Mouse (Mus musculus): ENCODE data around the gene Gfap.

The Gfap gene

DNA sequence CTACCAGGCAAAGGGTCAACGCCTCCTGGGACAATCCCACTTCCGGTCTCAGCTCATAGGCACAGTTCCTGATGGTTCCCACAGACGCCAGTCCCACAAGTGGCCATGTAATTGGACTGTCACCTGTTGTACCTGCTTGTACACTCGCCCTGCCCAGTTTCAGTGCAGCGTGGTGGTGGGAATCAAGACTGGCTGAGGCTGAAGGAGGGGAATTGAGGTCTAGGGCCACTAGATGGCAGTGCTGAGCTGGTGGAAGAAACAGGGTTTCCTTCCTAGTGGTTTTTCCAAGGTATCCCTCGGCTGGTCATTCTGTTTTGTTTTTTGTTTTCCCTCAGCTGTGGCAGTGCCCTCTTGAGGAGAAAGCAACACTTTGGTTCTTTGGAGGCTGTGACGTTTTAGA is at the start of gene Gfap:
TSS of gene Gfap (minus strand) at position 150 of the 400 bp plus-strand sequence.
- peak; percentile 58; the same call in 1 of the 2 replicates for ATAC-seq (ENCODE audit: insufficient number of reproducible peaks, low FRiP score, low TSS enrichment)

DNA sequence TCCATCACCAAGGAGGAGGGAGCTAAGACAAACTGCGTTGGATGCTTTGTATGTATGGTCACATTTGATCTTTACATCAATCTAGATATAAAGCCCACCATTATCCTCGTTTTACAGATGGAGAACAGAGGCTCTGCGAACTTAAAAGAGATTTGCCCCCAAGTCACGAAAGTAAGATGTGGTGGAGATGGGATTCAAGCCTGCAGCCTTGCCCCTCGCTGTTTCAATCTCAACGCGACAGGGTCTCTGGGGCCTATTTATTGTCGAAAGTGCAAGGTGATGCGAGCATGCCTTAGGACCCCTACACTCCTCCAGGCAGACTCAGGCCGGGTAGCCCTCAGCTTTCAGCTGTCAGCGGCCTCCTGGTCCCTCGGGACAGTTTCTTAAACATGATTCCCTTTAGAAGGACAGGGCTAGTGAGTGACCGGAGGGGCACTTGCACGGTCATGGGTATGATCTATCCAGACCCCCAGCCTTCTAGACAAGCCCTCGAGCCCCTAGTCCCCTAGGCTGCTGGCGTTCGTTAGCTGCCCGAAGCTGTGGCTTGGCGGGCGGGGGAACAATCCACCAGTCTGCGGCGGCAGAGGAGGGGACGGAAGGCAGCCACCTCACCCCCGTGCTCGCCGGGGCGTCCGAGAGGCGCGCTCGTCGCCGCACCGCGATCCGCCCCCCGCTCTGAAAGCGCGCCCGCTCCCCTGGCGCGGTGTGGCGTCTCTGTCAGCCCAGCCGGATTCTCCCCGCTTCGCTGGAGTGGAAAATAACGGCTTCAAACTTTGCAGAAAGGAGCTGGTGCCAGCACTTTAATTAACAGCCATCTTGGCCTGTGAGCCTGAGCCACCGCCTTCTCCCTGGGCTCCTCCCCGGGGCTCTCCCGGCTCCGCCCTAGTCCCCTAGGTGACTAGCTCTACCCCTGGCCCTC is 47.6 kb upstream of the Gfap start:
- ATAC-seq (ENCODE audit: insufficient number of reproducible peaks, low FRiP score, low TSS enrichment): no peak; the same call in 1 of the 2 replicates

DNA sequence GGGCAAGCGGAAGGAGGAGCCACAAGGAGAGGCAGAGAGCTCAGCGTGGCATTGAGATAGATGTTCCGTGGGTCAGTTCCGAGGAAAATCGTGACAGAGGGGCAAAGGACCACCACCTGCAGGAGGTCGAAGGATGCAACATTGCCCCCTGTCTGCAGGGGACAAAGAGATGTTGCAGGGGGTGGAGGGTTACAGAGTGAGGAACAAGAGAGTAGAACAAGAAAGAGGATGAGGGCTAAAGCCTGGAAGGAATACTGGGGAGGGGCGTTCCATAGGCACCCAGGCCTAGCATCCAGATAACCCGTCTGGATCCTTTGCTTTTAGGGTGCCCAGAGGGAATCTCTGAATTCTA is 46.3 kb upstream of the Gfap start:
- ATAC-seq (ENCODE audit: insufficient number of reproducible peaks, low FRiP score, low TSS enrichment): no peak

DNA sequence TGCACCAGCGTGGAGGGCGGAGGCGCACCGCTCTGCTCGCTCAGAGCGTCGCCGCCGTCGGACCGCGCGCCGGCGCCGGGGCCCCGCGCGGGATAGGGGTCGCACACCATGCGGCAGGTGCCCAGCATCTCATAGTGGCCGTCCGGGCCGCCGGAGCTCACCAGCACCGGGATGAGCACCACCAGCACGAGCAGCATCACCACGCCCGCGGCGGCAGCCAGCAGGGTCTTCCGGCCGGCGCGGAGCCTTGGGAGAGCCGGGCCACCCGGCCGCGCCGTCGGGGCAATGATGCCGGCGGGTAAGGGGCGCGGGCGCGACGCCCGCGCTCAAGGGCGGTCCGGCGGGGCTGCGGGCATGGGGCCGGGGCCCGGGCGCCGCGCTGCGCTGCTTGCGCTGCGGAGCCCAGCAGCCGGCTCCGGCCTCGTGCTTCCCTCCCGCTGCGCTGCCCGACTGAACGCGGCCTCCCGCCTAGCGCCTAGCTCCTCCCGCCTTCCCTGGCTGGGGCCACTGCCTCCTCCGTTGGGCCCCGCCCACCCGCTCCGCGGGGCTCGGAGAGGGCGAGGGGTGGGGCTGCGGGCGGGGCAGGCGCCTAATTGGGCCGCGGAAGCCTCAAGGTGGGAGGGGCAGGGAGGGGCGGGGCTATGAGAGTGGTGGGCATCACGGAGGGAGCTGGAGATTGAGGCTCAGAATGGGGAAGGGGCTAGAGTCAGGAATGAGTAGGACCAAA is 45.7 kb upstream of the Gfap start, which contains the start of gene C1ql1:
TSS of gene C1ql1 (minus strand) at position 424 of the 727 bp plus-strand sequence.
- ATAC-seq (ENCODE audit: insufficient number of reproducible peaks, low FRiP score, low TSS enrichment): no peak

DNA sequence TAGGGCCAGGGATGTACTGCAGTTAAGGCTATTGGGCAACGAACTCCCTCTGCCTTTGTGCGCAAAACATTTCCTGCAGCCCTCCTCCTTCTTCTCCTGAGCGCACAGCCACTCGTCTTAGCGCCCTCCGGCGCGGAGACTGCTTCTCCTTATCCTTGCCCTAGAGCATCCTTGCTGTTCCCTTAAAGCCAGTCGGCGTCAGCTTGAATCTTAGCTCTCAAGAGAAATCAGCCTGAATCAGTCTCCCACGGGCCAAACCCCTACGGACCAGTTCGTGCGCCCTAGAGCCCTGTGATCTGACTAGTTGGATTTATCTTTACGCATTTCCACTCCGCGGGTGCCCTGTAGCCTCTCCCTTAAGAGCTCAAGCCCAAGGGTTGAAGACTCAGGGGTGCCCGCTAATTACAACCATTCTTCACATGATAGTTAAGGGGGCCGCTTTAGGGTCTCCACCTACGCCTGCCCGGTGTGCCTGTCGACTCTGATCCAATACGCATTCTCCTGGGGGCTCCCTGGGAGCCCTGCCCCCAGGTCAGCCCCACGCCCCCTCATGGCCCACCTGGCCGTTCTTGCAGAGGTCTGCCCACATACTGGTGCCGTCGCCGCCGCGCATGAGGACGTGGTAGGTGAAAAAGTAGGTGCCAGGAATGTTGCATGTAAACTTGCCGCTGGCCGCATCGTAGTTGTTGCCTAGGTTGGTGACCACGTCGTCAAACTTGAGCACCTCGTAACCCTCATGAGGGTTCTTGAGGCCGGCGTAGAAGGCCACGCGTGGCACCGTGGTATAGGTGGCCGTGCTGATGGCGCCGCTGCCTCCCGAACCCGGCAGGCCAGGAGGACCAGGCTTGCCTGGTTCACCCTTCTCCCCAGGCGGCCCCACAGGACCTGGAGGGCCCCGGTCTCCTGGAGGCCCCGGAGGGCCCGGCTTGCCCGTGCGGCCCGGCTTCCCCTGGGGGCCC is 44.9 kb upstream of the Gfap start:
- no peak for ATAC-seq (ENCODE audit: insufficient number of reproducible peaks, low FRiP score, low TSS enrichment)

DNA sequence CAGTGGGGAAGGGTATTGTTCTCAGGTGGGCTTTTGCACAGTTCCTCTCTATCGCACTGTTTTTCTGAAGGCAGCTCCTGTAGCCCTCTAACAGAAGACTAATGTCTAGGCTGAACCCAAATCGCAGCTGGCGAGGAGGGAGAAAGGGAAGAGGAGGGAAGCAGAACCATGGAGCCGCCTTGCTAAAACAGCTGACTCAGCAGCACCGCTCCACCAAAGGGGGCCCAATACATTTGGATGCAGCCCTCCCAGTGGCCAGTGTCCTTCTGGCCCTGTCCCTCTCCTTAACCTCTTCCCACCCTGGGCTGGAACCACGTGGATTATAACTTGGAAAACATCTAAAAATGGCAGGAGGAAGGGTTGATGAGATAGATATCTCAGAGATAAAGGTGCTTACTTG is 40.5 kb upstream of the Gfap start:
- ATAC-seq (ENCODE audit: insufficient number of reproducible peaks, low FRiP score, low TSS enrichment): no peak

DNA sequence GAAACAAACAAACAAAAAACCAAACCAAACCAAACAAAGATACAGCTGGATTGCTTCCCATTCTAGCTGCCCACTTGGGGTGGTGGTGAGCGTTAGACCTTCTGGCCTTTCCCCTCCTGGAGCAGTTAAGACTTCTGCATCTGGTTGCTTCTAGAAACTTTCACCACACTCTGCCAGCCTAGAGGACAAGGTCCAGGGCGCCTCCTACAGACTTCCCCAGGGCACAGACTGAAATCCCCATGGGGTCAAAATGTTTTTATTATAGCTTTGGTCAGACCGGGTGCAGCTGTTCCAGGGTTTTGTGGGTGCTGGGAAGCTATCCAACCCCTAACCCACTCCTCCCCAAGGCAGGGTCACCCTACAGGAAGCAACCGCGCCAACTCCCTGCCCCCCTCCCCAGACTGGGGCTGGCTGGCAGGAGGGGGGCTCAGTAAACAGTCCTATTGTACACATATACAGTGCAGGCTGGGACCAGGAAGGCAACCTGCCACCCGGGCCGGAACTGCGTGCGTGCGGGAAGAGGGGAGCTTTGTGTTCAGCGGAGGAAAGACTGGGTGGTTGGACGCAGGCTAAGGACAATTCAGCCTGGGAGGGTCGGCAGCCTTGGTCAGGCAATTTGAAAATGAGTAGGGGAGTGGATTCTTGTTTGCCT is 38.4 kb upstream of the Gfap start:
- no peak for ATAC-seq (ENCODE audit: insufficient number of reproducible peaks, low FRiP score, low TSS enrichment)

DNA sequence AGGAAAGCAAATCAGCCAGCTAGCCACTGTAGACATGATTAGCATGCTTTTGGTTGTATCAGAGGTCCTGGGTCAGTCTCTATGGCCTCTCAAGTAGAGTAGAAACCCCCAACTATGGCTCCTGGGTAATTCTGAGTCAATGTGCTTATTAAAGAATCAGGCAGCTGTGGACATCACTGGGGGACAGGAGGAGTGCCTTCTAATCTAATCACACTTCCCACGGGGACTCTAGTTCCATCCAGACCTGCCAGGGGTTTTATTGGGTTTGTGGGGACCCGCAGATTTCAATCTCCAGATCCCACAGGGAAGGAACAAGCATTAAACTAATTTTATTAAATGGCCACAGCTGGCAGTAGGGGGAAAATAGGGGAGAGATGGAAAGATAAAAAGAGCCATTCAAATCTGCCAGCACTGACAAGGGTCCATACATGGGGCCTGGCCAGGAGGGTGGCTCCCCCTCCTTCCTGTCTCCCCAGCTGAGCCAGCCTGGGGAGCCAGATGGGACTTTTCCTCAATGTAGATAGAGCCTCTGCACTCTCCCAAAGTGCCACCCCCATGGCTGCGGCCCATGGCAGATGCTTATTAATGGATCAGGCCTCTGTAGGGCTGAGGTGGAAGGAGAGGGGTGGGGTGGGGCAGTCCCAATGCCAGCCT is 36.9 kb upstream of the Gfap start:
- ATAC-seq (ENCODE audit: insufficient number of reproducible peaks, low FRiP score, low TSS enrichment): no peak

GRCm38 (mm10) chr11:102936272-102936671 is 35.6 kb upstream of the Gfap start:
- ATAC-seq (ENCODE audit: insufficient number of reproducible peaks, low FRiP score, low TSS enrichment): no peak

DNA sequence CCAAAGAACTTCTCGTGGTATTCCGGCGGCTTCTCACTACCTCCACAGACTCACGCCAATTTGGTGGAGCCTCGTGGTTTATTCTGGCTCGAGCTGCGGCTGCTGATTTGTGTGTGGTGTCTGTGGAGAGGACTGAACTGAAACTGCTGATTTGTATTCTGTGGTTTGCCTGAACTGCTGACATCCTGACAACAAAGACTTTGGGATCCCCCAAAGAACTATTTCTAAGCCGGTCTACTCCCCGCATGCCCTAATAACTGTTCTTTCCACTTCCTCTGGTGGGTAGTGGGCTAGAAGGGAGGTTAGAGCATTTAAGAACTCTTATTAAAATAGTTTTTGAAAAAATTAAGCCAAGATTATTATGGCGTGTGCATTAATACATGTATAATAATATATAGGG is 30.0 kb upstream of the Gfap start:
- no peak for ATAC-seq (ENCODE audit: insufficient number of reproducible peaks, low FRiP score, low TSS enrichment)

DNA sequence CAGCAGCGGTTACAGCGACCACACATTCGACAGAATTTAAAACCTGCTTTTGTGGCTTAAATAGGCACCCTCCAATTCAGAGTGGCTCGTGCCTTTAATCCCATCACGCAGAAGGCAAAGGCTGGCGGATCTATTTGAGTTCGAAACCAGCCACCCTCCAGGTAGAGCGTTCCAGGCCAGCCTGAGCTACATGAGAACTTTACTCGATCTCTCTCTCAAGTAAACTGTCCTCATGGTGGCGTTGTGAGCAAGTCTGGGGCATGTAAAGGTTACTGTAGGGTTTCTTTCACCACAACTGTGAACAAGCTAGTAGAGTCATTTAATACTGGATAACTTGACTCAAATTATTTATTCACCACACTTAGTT is 24.6 kb upstream of the Gfap start:
- ATAC-seq (ENCODE audit: insufficient number of reproducible peaks, low FRiP score, low TSS enrichment): no peak

DNA sequence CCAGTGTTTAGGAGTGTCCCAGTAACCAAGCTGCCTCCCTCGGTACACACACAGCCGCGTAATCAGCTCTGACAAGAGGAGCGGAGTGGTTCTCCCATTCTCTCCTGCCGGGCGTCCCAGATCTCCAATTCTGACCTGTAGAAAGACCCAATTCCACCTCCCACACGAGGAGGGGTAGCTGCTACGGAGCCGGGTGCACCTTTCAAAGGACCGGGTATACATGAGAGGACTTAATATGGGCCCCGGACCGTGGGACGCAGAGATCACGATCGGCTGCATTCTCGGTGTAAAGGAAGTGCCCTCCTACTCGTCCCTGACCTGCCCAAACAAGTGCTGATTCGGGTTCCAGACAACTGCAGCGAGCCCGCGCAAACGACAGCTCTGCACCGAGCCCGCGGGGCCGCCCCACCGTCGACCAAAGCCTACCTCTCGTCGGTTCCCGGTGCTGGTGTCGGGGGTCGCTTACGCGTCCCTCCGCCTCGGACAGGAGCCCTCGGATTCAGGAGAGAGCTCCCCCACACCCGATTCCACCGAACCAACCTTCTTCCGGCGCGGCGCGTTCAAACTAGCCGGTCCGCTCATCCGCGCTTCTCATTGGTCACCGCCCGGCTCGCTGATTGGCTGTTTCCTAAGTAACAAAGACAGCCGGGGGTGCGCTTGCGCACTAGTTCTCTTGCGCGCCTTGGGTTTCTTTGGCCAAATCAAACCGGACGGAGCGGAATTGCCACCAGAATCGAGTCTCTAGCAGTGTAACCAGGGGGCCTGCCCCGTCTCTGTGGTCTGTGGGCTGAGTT is 24.0 kb upstream of the Gfap start, which contains the start of gene Kif18b:
TSS of gene Kif18b (minus strand) at position 568 of the 794 bp plus-strand sequence.
- peak; percentile 88 for ATAC-seq (ENCODE audit: insufficient number of reproducible peaks, low FRiP score, low TSS enrichment)

GRCm38 (mm10) chr11:102921491-102921890 is 20.8 kb upstream of the Gfap start:
- no peak for ATAC-seq (ENCODE audit: insufficient number of reproducible peaks, low FRiP score, low TSS enrichment)

- no peak for ATAC-seq (ENCODE audit: insufficient number of reproducible peaks, low FRiP score, low TSS enrichment)
These were observed 17.4 kb upstream of the Gfap start for GRCm38 (mm10) chr11:102918077-102918476.

DNA sequence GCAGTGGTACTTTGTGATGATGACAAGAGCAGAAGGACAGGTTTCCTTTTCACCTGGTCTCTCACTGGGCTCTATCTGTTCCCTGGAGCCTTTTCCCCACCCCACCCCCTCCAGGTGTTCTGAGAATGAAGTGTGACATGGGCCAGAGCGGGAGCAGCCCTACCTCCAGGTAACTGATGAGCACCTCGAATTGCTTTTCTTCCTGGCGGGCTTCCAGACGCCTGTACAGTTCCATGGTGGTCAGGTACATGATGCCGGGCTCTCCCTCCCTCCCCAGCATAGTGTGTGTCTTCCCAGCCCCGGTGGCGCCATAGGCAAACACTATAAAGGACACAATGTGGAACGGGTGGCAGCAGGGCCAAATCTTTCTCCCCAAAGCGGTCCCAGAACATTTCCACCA is 14.7 kb upstream of the Gfap start:
- no peak for ATAC-seq (ENCODE audit: insufficient number of reproducible peaks, low FRiP score, low TSS enrichment)

DNA sequence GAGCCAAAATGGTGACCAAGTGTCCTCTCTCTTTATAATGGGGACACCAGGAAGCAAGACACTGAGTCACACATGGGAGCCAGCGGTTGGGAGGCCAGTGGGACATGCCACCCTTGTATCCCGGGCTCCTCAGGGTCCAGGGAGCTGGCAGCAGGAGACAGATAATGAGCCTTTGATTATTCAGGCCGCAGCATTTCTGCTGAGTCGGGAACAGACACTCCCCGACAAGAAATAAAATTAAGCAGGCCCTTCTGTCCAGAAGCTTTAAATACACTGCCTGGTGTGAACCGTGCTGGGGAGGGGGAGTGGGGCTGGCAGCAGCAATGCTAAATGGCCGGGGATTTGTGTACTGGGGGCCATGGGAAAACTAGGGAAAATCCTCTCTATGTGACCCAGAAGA is 10.7 kb upstream of the Gfap start:
- ATAC-seq (ENCODE audit: insufficient number of reproducible peaks, low FRiP score, low TSS enrichment): no peak

DNA sequence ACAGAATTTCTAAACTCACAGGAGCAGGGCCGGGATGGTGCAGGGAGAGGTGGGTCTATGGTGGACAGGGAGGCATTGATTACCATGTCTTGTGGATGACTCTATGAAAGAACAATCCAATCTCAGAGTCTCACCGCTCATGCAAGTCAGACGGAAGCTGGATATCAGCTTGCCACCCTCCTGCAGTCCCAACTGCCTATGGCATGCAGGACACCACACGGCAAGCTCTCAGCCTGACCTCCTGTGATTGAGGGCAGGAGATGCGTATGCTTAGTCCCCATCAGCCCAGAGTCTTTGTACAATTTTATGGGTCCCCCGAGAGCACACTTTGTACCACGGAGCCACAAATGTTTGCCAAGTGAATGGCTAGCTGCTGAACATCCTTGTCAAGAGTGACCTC is 2.9 kb upstream of the Gfap start:
- ATAC-seq (ENCODE audit: insufficient number of reproducible peaks, low FRiP score, low TSS enrichment): no peak

- no peak for ATAC-seq (ENCODE audit: insufficient number of reproducible peaks, low FRiP score, low TSS enrichment)
These were observed 1.4 kb upstream of the Gfap start for GRCm38 (mm10) chr11:102902107-102902506.

GRCm38 (mm10) chr11:102901199-102901598 is 487 bp upstream of the Gfap start:
- ATAC-seq (ENCODE audit: insufficient number of reproducible peaks, low FRiP score, low TSS enrichment): no peak
